In the genomic region with DNA sequence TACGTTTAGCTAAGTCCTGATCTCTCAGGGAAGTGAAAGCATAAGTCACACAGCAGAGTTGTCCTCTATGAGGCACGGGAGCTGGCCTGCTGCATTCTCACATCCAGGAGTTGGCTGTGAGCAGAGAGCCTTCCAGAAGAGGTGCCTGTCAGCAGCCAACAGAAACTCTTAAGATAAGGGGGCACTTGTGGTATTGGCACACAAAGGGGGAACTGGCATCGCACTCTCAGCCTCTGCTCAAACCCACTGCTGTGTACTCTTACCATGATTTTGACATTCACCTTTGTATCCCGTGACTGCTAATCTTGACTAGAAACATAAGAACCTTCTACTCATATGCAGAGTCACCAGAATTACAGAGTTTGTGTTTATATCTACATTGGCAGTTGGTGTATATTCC, we compare ENCODE assay signal across 21 mouse cellular contexts. TPM values are rescaled to one million over a fixed set of nuclear protein-coding genes. Genes with fewer than 3 reads are reported as not detected.
DNase-seq lines count a peak whose midpoint lies in the region; ATAC-seq lines count a peak whose summit lies in the region.
"Had no signal": no experiment of that assay in that cellular context is flagged by ENCODE, and none has a peak within 500 bp of the region (broad histone marks: within the 10 kb centered on the region; RNA-seq: fewer than 3 reads in every experiment).

No protein-coding gene starts in this region.

- DNase-seq in intestine, embryonic 14.5 days (ENCODE audit: low spot score), result no peak
- peak; percentile 73 to 80 for DNase-seq in lung, adult 18-20 months
- peak; percentile 81 for DNase-seq in lung, postnatal 36 days
- no peak for DNase-seq in urinary bladder, postnatal 25 days (ENCODE audit: low spot score)
- DNase-seq: adrenal gland, adult 2 months; B cell, adult 2 months; cerebellum, adult 2 months; embryo, embryonic 11 days; gastrocnemius, postnatal 25 days; kidney, adult 11 months; kidney, postnatal 14 days; layer of hippocampus, adult 9-11 months; liver had no signal

- peaks cover 38% of the 10 kb centered on the region for H3K4me1 ChIP-seq in intestine, embryonic 14.5 days (replicated peaks; ENCODE audit: control insufficient read depth, insufficient read depth, low read length)
- peaks cover 19% of the 10 kb centered on the region for H3K4me1 ChIP-seq in intestine, embryonic 16.5 days (ENCODE audit: control insufficient read depth, insufficient read depth, low read length)
- H3K4me1 ChIP-seq in heart, embryonic 12.5 days (replicated peaks), result peaks cover 12% of the 10 kb centered on the region
- H3K4me1 ChIP-seq: midbrain, embryonic 15.5 days had no signal

- H3K9ac ChIP-seq in intestine, embryonic 14.5 days (ENCODE audit: low read length), result no peak overlapping the region
- H3K9ac ChIP-seq in intestine, embryonic 16.5 days (ENCODE audit: low read depth, low read length), result no peak overlapping the region
- no peak overlapping the region for H3K9ac ChIP-seq in heart, embryonic 12.5 days
- H3K9ac ChIP-seq: hindbrain, embryonic 13.5 days; midbrain, embryonic 15.5 days had no signal

- no peak overlapping the region for H3K4me3 ChIP-seq in intestine, embryonic 14.5 days (ENCODE audit: low read depth, low read length)
- H3K4me3 ChIP-seq in intestine, embryonic 16.5 days (ENCODE audit: low read length), result no peak overlapping the region
- H3K4me3 ChIP-seq in heart, embryonic 12.5 days, result no peak overlapping the region
- H3K4me3 ChIP-seq: hindbrain, embryonic 13.5 days; midbrain, embryonic 15.5 days had no signal

- H3K27me3 ChIP-seq in intestine, embryonic 14.5 days (replicated peaks; ENCODE audit: control insufficient read depth, insufficient read depth, low read length), result no peaks in the 10 kb centered on the region
- H3K27me3 ChIP-seq in intestine, embryonic 16.5 days (replicated peaks; ENCODE audit: control insufficient read depth, insufficient read depth, low read length), result no peaks in the 10 kb centered on the region
- H3K27me3 ChIP-seq in heart, embryonic 12.5 days (replicated peaks), result no peaks in the 10 kb centered on the region
- H3K27me3 ChIP-seq: hindbrain, embryonic 13.5 days; midbrain, embryonic 15.5 days had no signal

- H3K27ac ChIP-seq in intestine, embryonic 14.5 days (ENCODE audit: low read depth), result peak overlapping the region; percentile 68
- no peak overlapping the region for H3K27ac ChIP-seq in intestine, embryonic 16.5 days (ENCODE audit: low read length)
- H3K27ac ChIP-seq in heart, embryonic 12.5 days (ENCODE audit: poor library complexity, severe bottlenecking), result peak overlapping the region; percentile 41; the same call in 1 of the 2 replicates
- H3K27ac ChIP-seq: hindbrain, embryonic 13.5 days; macrophage; midbrain, embryonic 15.5 days had no signal

- ATAC-seq in intestine, embryonic 14.5 days (replicated peaks; ENCODE audit: low FRiP score, low TSS enrichment, low read depth), result no peak
- ATAC-seq in intestine, embryonic 16.5 days, result no peak
- ATAC-seq in heart, embryonic 12.5 days (ENCODE audit: insufficient number of reproducible peaks, low FRiP score), result peak; percentile 39
- no peak for ATAC-seq in megakaryocyte progenitor cell, adult 5-6 weeks (replicated peaks; ENCODE audit: poor library complexity)
- ATAC-seq in monocyte, adult 5-6 weeks (replicated peaks; ENCODE audit: insufficient number of reproducible peaks, low FRiP score, low TSS enrichment, poor library complexity, severe bottlenecking), result no peak
- ATAC-seq: midbrain, embryonic 15.5 days had no signal

- H3K9me3 ChIP-seq in intestine, embryonic 14.5 days (ENCODE audit: control insufficient read depth, low read length), result no peaks in the 10 kb centered on the region
- no peaks in the 10 kb centered on the region for H3K9me3 ChIP-seq in intestine, embryonic 16.5 days (ENCODE audit: control insufficient read depth, low read length)
- no peaks in the 10 kb centered on the region for H3K9me3 ChIP-seq in heart, embryonic 12.5 days (replicated peaks)
- H3K9me3 ChIP-seq: hindbrain, embryonic 13.5 days; midbrain, embryonic 15.5 days had no signal

- H3K36me3 ChIP-seq in intestine, embryonic 14.5 days (ENCODE audit: control insufficient read depth, insufficient read depth, low read length), result no peaks in the 10 kb centered on the region
- no peaks in the 10 kb centered on the region for H3K36me3 ChIP-seq in intestine, embryonic 16.5 days (ENCODE audit: control insufficient read depth, insufficient read depth, low read length)
- no peaks in the 10 kb centered on the region for H3K36me3 ChIP-seq in heart, embryonic 12.5 days
- H3K36me3 ChIP-seq: hindbrain, embryonic 13.5 days; midbrain, embryonic 15.5 days had no signal

- 57% methylated on average over 4 of the region's 4 CpGs for WGBS in intestine, embryonic 14.5 days
- WGBS in intestine, embryonic 16.5 days, result 62% methylated on average over 4 of the region's 4 CpGs
- 30% methylated on average over 4 of the region's 4 CpGs for WGBS in heart, embryonic 12.5 days

- H3K4me2 ChIP-seq in intestine, embryonic 14.5 days (ENCODE audit: low read length), result no peak overlapping the region
- H3K4me2 ChIP-seq in intestine, embryonic 16.5 days (ENCODE audit: low read depth, low read length), result no peak overlapping the region
- H3K4me2 ChIP-seq in heart, embryonic 12.5 days, result no peak overlapping the region
- H3K4me2 ChIP-seq: hindbrain, embryonic 13.5 days; midbrain, embryonic 15.5 days had no signal

RNA-seq across cellular contexts. Expression of a gene that starts 56.9 kb away (rescaled TPM):
- polyA plus RNA-seq in intestine, embryonic 14.5 days (2014; fragmentation: Nextera tagmentation; extraction: Ambion mirVana), result not detected in 2 replicates
- polyA plus RNA-seq in intestine, embryonic 16.5 days (2015; fragmentation: Nextera tagmentation; extraction: Ambion mirVana), result not detected in 2 replicates
- polyA plus RNA-seq in heart, embryonic 12.5 days (2016; fragmentation: Nextera tagmentation; extraction: Ambion mirVana), result not detected in 2 replicates
- total RNA-seq in megakaryocyte progenitor cell, adult 5-6 weeks (2015), result not detected in 2 replicates
- total RNA-seq in megakaryocyte progenitor cell, adult 5-6 weeks (2017), result not detected in 2 replicates
- total RNA-seq in monocyte, adult 5-6 weeks (2017), result not detected in 3 replicates
- total RNA-seq: adrenal gland, adult 2 months; gastrocnemius, postnatal 25 days; left cerebral cortex, postnatal 10 days had no signal
- polyA plus RNA-seq: adrenal gland, adult 2 months; cerebellum, adult 2 months; hindbrain, embryonic 13.5 days; macrophage; midbrain, embryonic 15.5 days had no signal

Comparison
In these comparisons a context has a peak if more than half of its experiments do, and no peak if none do; other contexts are left out.
1. DNase-seq: peak in lung, adult 18-20 months (2 of 2) and lung, postnatal 36 days (single experiment); none in intestine, embryonic 14.5 days (single experiment) and urinary bladder, postnatal 25 days (single experiment).